Comparison of ENCODE assay signal across 11 mouse cellular contexts in genomic region chr5:113974576-113974975, GRCm38 (mm10). TPM values are rescaled to one million over a fixed set of nuclear protein-coding genes. Genes with fewer than 3 reads are reported as not detected.
A peak's percentile ranks its signal among the peaks of the same experiment; 100 is the strongest.
DNase-seq lines count a peak whose midpoint lies in the region; ATAC-seq and TF ChIP-seq lines count a peak whose summit lies in the region.
"Had no signal": no experiment of that assay in that cellular context is flagged by ENCODE, and none has a peak within 500 bp of the region (broad histone marks: within the 10 kb centered on the region; RNA-seq: fewer than 3 reads in every experiment).

No protein-coding gene starts in this region.

- no peak for TF ChIP-seq CTCF in lung, postnatal 0 days (IDR thresholded peaks at IDR 0.05)

- peak; percentile 40; the same call in 1 of the 2 replicates for TF ChIP-seq EP300 in lung, postnatal 0 days (IDR thresholded peaks at IDR 0.05)

- intact Hi-C loops in gastrocnemius, postnatal 36 days (cut with DNase I) = no loop called here

- WGBS in heart, embryonic 13.5 days = 14% methylated on average over 15 of the region's 15 CpGs
- 51% methylated on average over 15 of the region's 15 CpGs for WGBS in hindbrain, embryonic 15.5 days
- WGBS in lung, postnatal 0 days = 49% methylated on average over 15 of the region's 15 CpGs

- peaks cover 30% of the 10 kb centered on the region for H3K36me3 ChIP-seq in heart, embryonic 13.5 days
- peaks cover 2% of the 10 kb centered on the region; the same call in 1 of the 2 replicates for H3K36me3 ChIP-seq in hindbrain, embryonic 15.5 days
- no peaks in the 10 kb centered on the region for H3K36me3 ChIP-seq in lung, postnatal 0 days (ENCODE audit: insufficient read depth, low read length)

- no peak for DNase-seq in heart, postnatal 4 days
- peak; percentile 55 for DNase-seq in lung, postnatal 0 days (ENCODE audit: low spot score)
- no peak for DNase-seq in gastrocnemius, postnatal 36 days
- DNase-seq in adrenal gland, adult 18-20 months (ENCODE audit: low spot score in 2 of 2) = no peak
- no peak for DNase-seq in thymus, postnatal 36 days
- DNase-seq: adrenal gland, postnatal 14 days; layer of hippocampus, adult 9-11 months; right cerebral cortex, postnatal 14 days had no signal

- peak overlapping the region; percentile 62 for H3K4me2 ChIP-seq in heart, embryonic 13.5 days
- H3K4me2 ChIP-seq in hindbrain, embryonic 15.5 days = no peak overlapping the region
- H3K4me2 ChIP-seq in lung, postnatal 0 days (replicated peaks; ENCODE audit: low read depth, low read length) = peak overlapping the region; percentile 43

- H3K27ac ChIP-seq in heart, embryonic 13.5 days (replicated peaks) = peak overlapping the region; percentile 89
- H3K27ac ChIP-seq in brown adipose tissue, adult 24 weeks (replicated peaks; ENCODE audit: low read depth, low read length) = peak overlapping the region; percentile 89
- H3K27ac ChIP-seq in hindbrain, embryonic 15.5 days (replicated peaks) = no peak overlapping the region
- H3K27ac ChIP-seq in lung, postnatal 0 days (ENCODE audit: low read length) = peak overlapping the region; percentile 88

- H3K9ac ChIP-seq in heart, embryonic 13.5 days = peak overlapping the region; percentile 74
- H3K9ac ChIP-seq in hindbrain, embryonic 15.5 days = 0 out of 2 replicates have a peak overlapping the region, but pooled peaks have one; percentile 5
- no peak overlapping the region for H3K9ac ChIP-seq in lung, postnatal 0 days (replicated peaks; ENCODE audit: low read depth)

- peak overlapping the region; percentile 36 for H3K4me3 ChIP-seq in heart, embryonic 13.5 days
- peak overlapping the region; percentile 3 for H3K4me3 ChIP-seq in brown adipose tissue, adult 24 weeks (ENCODE audit: insufficient read depth, low read depth, low read length)
- H3K4me3 ChIP-seq in hindbrain, embryonic 15.5 days = no peak overlapping the region
- H3K4me3 ChIP-seq in lung, postnatal 0 days (ENCODE audit: low read depth, low read length) = no peak overlapping the region

- no peaks in the 10 kb centered on the region for H3K27me3 ChIP-seq in heart, embryonic 13.5 days (replicated peaks)
- H3K27me3 ChIP-seq in hindbrain, embryonic 15.5 days = no peaks in the 10 kb centered on the region
- H3K27me3 ChIP-seq in lung, postnatal 0 days (replicated peaks; ENCODE audit: insufficient read depth, low read length) = no peaks in the 10 kb centered on the region

- no peak for ATAC-seq in heart, embryonic 13.5 days (ENCODE audit: extremely low read depth, insufficient number of reproducible peaks, low FRiP score, low TSS enrichment)
- no peak for ATAC-seq in hindbrain, embryonic 15.5 days (ENCODE audit: low FRiP score, low read depth)
- ATAC-seq in lung, postnatal 0 days = peak; percentile 41; the same call in 1 of the 2 replicates

- peaks cover 71% of the 10 kb centered on the region for H3K4me1 ChIP-seq in heart, embryonic 13.5 days
- peaks cover 50% of the 10 kb centered on the region for H3K4me1 ChIP-seq in brown adipose tissue, adult 24 weeks (ENCODE audit: control insufficient read depth, insufficient read depth, insufficient read length, low read length)
- peaks cover 36% of the 10 kb centered on the region for H3K4me1 ChIP-seq in hindbrain, embryonic 15.5 days (replicated peaks)
- H3K4me1 ChIP-seq in lung, postnatal 0 days (ENCODE audit: insufficient read depth, low read depth, low read length) = peaks cover 42% of the 10 kb centered on the region

- H3K9me3 ChIP-seq in heart, embryonic 13.5 days = no peaks in the 10 kb centered on the region
- no peaks in the 10 kb centered on the region for H3K9me3 ChIP-seq in hindbrain, embryonic 15.5 days
- H3K9me3 ChIP-seq in lung, postnatal 0 days (ENCODE audit: low read length) = no peaks in the 10 kb centered on the region

RNA-seq across cellular contexts. Expression of gene Ssh1, which starts 19.1 kb away (rescaled TPM):
- polyA plus RNA-seq in heart, embryonic 13.5 days (2015; fragmentation: Nextera tagmentation; extraction: Ambion mirVana) = 12.4 and 13.5 TPM in 2 replicates
- total RNA-seq in heart, postnatal 4 days (2021) = 10 to 100 TPM; 24.0 to 25.0 TPM
- 6.2 and 11.7 TPM in 2 replicates for polyA plus RNA-seq in brown adipose tissue, adult 24 weeks (2012; ENCODE audit: insufficient read depth, insufficient read length, missing spikeins)
- 12.4 and 12.8 TPM in 2 replicates for polyA plus RNA-seq in hindbrain, embryonic 15.5 days (2015; fragmentation: Nextera tagmentation; extraction: Ambion mirVana)
- 13.2 and 14.3 TPM in 2 replicates for polyA plus RNA-seq in lung, postnatal 0 days (2015; fragmentation: Nextera tagmentation; extraction: Ambion mirVana)
- 1 to 10 TPM; 5.1 to 7.5 TPM for total RNA-seq in gastrocnemius, postnatal 36 days (2021)
- total RNA-seq in adrenal gland, adult 18-20 months (2021) = 10 to 100 TPM; 15.0 to 15.5 TPM

RNA-seq across cellular contexts. Expression of gene Dao, which starts 28.9 kb away (rescaled TPM):
- polyA plus RNA-seq in heart, embryonic 13.5 days (2015; fragmentation: Nextera tagmentation; extraction: Ambion mirVana) = not detected in 2 replicates
- total RNA-seq in heart, postnatal 4 days (2021) = not detected
- polyA plus RNA-seq in brown adipose tissue, adult 24 weeks (2012; ENCODE audit: insufficient read depth, insufficient read length, missing spikeins) = not detected in 2 replicates
- polyA plus RNA-seq in hindbrain, embryonic 15.5 days (2015; fragmentation: Nextera tagmentation; extraction: Ambion mirVana) = 0.09 TPM in 1 of 2 replicates, not detected in the other
- polyA plus RNA-seq in lung, postnatal 0 days (2015; fragmentation: Nextera tagmentation; extraction: Ambion mirVana) = not detected in 2 replicates
- total RNA-seq in gastrocnemius, postnatal 36 days (2021) = not detected
- under 1 TPM in 1 of 2 experiments, not detected in 1; 0.20 TPM for total RNA-seq in adrenal gland, adult 18-20 months (2021)
- total RNA-seq: adrenal gland, postnatal 14 days had no signal

Comparison
In these comparisons a context has a peak if more than half of its experiments do, and no peak if none do; other contexts are left out.
1. H3K4me3 ChIP-seq: peak in heart, embryonic 13.5 days (single experiment) and brown adipose tissue, adult 24 weeks (single experiment); none in hindbrain, embryonic 15.5 days (single experiment) and lung, postnatal 0 days (single experiment).